Mouse (Mus musculus) spleen, adult 2 months (tissue): ENCODE results near the gene Sh3yl1. TPM values are rescaled to one million over a fixed set of nuclear protein-coding genes. Genes with fewer than 3 reads are reported as not detected.

ENCODE experiments used
- DNase-seq, 2 experiments: peaks; one replicate each; pipeline versions ENCODE4 v3.0.0 to v3.0.0-alpha.2; 2012 to 2021; ENCODE audit warnings: low spot score in 2 of 2, low read depth in 1 of 2
- H3K27ac ChIP-seq: fragments of 200-500 bp; 2 replicates; pipeline ENCODE4 v1.5.1; 2012; ENCODE audit warnings: low read length, inconsistent platforms; ENCODE audit not compliant: insufficient read depth
- H3K27me3 ChIP-seq: fragments of 200-500 bp; 2 replicates; pipeline ENCODE4 v1.6.1; 2012; ENCODE audit warnings: mild to moderate bottlenecking, moderate library complexity, low read length, inconsistent platforms; ENCODE audit not compliant: control insufficient read depth, insufficient read depth
- H3K36me3 ChIP-seq: fragments of 200-500 bp; 2 replicates; pipeline ENCODE4 v1.6.1; 2012; ENCODE audit warnings: mild to moderate bottlenecking, low read length, inconsistent platforms; ENCODE audit not compliant: control insufficient read depth, insufficient read depth
- H3K4me1 ChIP-seq: fragments of 200-500 bp; 2 replicates; pipeline ENCODE4 v1.6.1; 2011; ENCODE audit warnings: inconsistent platforms; ENCODE audit not compliant: control insufficient read depth, insufficient read depth, insufficient read length
- H3K4me3 ChIP-seq: fragments of 200-500 bp; 2 replicates; pipeline ENCODE4 v1.5.1; 2011; ENCODE audit warnings: mild to moderate bottlenecking, inconsistent platforms; ENCODE audit not compliant: insufficient read depth, insufficient read length; ENCODE audit errors: extremely low read depth
- CTCF ChIP-seq: fragments of 200-500 bp; IDR thresholded peaks from 2 replicates; pipeline ENCODE4 v1.5.1; 2011; ENCODE audit warnings: mild to moderate bottlenecking, inconsistent platforms; ENCODE audit not compliant: insufficient read depth, insufficient read length, insufficient replicate concordance; ENCODE audit errors: extremely low read depth
- POLR2A ChIP-seq: fragments of 200-500 bp; IDR thresholded peaks from 2 replicates; pipeline ENCODE4 v1.6.1; 2011; ENCODE audit warnings: low read depth, low read length, inconsistent platforms
- WGBS: fragments of 180-500 bp; shearing (Covaris S2); methylation state at CpG from one replicate; pipeline ENCODE4 v1.1.7; 2018; 5-methylcytosine and 5-hydroxymethylcytosine counted together
- polyA plus RNA-seq: library from polyadenylated mRNA; depleted of rRNA; stranded (reverse); fragments of >200 nt; gene quantifications from 2 replicates; pipeline ENCODE4 v1.2.3, GENCODE M21; 2012

Sh3yl1 gene
- polyA plus RNA-seq, 1 experiment: 1.8 TPM

DNA sequence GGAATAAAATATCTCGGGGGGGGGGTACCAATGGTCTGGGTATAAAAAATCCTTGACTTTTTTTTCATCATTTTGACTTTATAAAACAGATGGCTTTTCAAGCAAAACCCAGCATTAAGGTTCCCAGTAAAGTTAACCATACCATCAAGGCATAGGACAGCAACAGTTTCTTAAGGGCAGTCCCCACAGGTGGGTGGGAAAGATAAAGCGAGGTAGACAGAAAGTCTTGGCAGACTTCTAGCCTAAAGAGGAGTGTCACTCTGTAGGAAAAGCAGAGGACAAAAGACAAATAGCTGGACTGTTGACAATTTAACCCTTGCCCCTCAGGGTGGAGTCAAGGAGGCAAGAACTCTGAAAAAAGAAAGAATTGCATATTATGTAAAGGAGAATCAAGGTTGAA lies 1.6 kb upstream of the Sh3yl1 start:
- H3K4me3 ChIP-seq: no peak overlapping the region
- TF ChIP-seq POLR2A (no peak), CTCF (no peak)
- H3K27ac ChIP-seq: no peak overlapping the region
- DNase-seq: no peak
- WGBS: 78% methylated on average over 2 of the region's 2 CpGs
- H3K36me3 ChIP-seq: no peaks in the 10 kb centered on the region; the same call in 1 of the 2 replicates
- H3K4me1 ChIP-seq: peaks cover 7% of the 10 kb centered on the region; the same call in 1 of the 2 replicates
- H3K27me3 ChIP-seq: no peaks in the 10 kb centered on the region

GRCm38 (mm10) chr12:30910860-30911259 lies 608 bp upstream of the Sh3yl1 start:
- H3K36me3 ChIP-seq: no peaks in the 10 kb centered on the region
- no peak for DNase-seq
- TF ChIP-seq POLR2A: no peak
- TF ChIP-seq CTCF: no peak
- H3K27ac ChIP-seq: 0 out of 2 replicates have a peak overlapping the region, but pooled peaks have one; percentile 44
- H3K27me3 ChIP-seq: no peaks in the 10 kb centered on the region
- 10% methylated on average over 8 of the region's 8 CpGs for WGBS
- H3K4me1 ChIP-seq: peaks cover 7% of the 10 kb centered on the region; the same call in 1 of the 2 replicates
- peak overlapping the region; percentile 88 for H3K4me3 ChIP-seq

DNA sequence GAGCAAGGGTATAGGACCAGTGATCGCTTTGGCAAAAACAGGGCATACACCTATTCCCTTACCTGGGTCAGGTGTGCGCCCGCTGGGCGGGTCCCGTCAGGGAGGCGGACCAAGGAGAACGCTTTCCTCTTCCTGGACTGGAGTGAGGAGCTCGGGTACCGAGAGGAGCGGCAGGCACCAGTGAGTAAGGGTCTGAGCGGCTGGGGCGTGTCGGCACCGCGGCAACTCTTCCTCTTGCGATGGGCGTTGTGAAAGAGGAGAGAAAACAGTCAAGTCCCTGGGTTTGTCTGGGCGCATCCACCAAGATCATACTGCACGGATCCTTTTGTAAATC lies 547 bp downstream of the Sh3yl1 start:
- TF ChIP-seq POLR2A (no peak), CTCF (no peak)
- H3K4me1 ChIP-seq: peaks cover 7% of the 10 kb centered on the region; the same call in 1 of the 2 replicates
- H3K27me3 ChIP-seq: no peaks in the 10 kb centered on the region
- H3K4me3 ChIP-seq: peak overlapping the region; percentile 88
- H3K36me3 ChIP-seq: no peaks in the 10 kb centered on the region
- under 1% methylated on average over 19 of the region's 19 CpGs for WGBS
- no peak overlapping the region for H3K27ac ChIP-seq
- DNase-seq: peak in 1 of 2 experiments; percentile 29

GRCm38 (mm10) chr12:30912840-30913239 lies 1.4 kb downstream of the Sh3yl1 start:
- no peaks in the 10 kb centered on the region for H3K27me3 ChIP-seq
- no peak for DNase-seq
- TF ChIP-seq CTCF (no peak), POLR2A (no peak)
- H3K27ac ChIP-seq: no peak overlapping the region
- H3K4me3 ChIP-seq: no peak overlapping the region
- no peaks in the 10 kb centered on the region for H3K36me3 ChIP-seq
- WGBS: 85% methylated on average over 3 of the region's 3 CpGs
- H3K4me1 ChIP-seq: peaks cover 7% of the 10 kb centered on the region; the same call in 1 of the 2 replicates

DNA sequence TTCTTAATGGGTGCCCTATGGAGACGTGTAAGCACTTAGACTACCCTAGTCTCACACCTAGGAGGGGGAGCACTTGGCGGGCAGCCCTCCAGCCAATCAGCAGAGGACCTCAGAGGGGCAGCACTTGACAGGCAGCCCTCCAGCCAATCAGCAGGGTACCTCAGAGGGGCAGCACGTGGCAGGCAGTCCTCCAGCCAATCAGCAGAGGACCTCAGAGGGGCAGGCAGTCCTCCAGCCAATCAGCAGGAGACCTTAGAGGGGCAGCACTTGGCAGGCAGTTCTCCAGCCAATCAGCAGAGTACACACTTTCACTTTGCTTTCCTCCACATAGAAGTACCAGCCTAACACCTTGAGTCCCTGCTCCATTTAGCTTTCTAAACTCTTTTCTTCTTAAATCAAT lies 10.9 kb downstream of the Sh3yl1 start:
- H3K36me3 ChIP-seq: no peaks in the 10 kb centered on the region
- no peak overlapping the region for H3K4me3 ChIP-seq
- WGBS: 79% methylated on average over 3 of the region's 3 CpGs
- no peaks in the 10 kb centered on the region for H3K27me3 ChIP-seq
- DNase-seq: no peak
- TF ChIP-seq POLR2A: no peak
- TF ChIP-seq CTCF: no peak
- no peaks in the 10 kb centered on the region for H3K4me1 ChIP-seq
- no peak overlapping the region for H3K27ac ChIP-seq

DNA sequence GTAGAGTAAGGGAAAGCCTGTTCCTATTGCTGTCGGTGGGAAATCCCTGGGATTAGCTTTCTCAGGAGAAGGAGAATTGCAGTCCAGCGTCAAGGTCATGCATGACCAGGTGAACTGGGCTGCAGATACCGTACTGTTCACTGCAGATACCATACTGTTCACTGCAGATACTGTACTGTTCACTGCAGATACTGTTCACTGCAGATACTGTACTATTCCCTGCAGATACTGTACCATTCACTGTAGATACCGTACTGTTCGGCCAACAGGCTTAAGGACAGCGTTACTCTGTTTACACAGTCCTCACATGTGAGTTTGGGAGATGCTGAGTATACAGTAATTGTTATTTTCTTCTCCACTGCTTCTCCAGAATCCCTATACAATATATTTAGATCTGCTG lies 16.7 kb downstream of the Sh3yl1 start:
- no peak for TF ChIP-seq CTCF
- no peak for TF ChIP-seq POLR2A
- Histone ChIP-seq H3K4me1 (no peaks in the 10 kb centered on the region), H3K27me3 (no peaks in the 10 kb centered on the region), H3K36me3 (no peaks in the 10 kb centered on the region), H3K27ac (no peak overlapping the region), H3K4me3 (no peak overlapping the region)
- DNase-seq: no peak
- 91% methylated on average over 6 of the region's 6 CpGs for WGBS

- H3K4me1 ChIP-seq: no peaks in the 10 kb centered on the region
- DNase-seq: no peak
- no peak overlapping the region for H3K4me3 ChIP-seq
- H3K27ac ChIP-seq: no peak overlapping the region
- 92% methylated on average over 2 of the region's 2 CpGs for WGBS
- no peak for TF ChIP-seq POLR2A
- TF ChIP-seq CTCF: no peak
- no peaks in the 10 kb centered on the region for H3K27me3 ChIP-seq
- no peaks in the 10 kb centered on the region for H3K36me3 ChIP-seq
Measured at GRCm38 (mm10) chr12:30933299-30933698, 21.8 kb downstream of the Sh3yl1 start.
